Mouse (Mus musculus) monocyte, adult 2 months (primary cell): ENCODE data around the gene Pgap2.
A peak's percentile ranks its signal among the peaks of the same experiment; 100 is the strongest.

Experiments used
- DNase-seq, 2 experiments: peaks; one replicate each; pipeline ENCODE4 v3.0.0; 2022; ENCODE audit warnings: low spot score in 2 of 2, low read depth in 1 of 2

The Pgap2 gene

DNA sequence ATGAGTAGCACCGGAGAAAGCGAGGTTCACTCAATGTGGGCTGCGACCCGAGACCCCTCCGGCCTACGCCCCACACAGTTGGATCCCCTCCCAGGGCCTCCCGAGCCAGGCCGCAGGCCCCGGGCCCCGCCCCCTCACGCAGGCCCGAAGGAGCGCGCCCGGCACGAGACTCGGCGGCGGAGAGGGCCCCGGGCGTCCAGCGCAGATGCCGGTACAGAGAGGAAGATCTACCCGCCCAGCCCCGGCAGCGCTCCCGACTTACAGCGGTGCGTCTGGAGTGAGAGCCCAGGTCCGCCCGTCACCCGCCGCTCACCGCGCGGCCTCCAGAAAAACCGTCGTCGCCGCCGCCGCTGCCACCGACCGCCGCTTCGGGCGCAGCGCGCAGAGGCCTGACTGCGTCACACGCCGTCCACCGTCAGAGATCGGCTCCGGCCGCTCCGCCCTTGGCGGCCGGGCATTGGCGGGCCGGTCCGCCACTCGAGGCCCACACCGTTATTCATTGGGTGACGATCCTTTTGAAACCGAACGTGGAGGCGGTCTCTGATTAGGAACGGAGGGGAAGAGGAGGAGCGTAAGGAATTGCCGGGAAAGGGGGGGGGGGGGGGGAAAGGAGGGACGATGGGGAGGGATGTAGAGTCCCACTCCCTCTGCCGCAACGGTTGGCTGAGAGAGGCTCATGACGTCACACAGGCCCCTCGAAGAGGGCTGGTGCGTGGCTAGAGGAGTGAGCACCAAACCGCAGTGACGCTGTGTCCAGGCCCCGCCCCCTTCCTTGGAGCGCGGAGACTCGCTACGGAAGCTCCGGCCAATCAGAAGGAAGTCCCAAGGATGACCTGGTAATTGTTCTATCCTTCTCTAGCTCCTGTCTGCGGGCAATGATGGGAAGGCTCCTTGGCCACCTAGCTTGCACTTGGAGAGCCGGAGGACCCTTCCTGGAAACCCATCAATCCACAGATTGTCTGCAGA, at the start of gene Pgap2, which contains the start of gene Nup98:
Gene Pgap2 (plus strand): TSS at position 453 of the 966 bp plus-strand sequence.
Gene Nup98 (minus strand): TSS at position 421 of the 966 bp plus-strand sequence.
- DNase-seq, result peak; percentile 98

DNA sequence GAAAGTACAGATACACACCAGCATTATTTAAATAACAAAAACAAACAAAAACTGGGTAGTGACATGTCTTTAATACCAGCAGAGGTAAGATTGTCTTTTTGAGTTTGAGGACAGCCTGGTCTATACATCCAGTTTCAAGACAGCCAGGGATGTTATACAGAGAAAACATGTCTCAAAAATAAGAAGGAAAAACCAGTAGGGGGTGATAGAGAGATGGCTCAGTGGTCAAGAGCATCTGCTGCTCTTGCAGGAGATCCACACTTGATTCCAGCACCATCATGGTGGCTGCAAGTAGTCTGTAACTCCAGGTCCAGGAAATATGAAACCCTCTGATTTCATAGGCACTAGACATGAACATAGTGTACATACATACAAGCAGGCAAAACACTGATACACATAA, 39.7 kb upstream of the Pgap2 start:
- no peak for DNase-seq

GRCm38 (mm10) chr7:102183849-102184248, 26.2 kb upstream of the Pgap2 start:
- DNase-seq, result no peak

DNA sequence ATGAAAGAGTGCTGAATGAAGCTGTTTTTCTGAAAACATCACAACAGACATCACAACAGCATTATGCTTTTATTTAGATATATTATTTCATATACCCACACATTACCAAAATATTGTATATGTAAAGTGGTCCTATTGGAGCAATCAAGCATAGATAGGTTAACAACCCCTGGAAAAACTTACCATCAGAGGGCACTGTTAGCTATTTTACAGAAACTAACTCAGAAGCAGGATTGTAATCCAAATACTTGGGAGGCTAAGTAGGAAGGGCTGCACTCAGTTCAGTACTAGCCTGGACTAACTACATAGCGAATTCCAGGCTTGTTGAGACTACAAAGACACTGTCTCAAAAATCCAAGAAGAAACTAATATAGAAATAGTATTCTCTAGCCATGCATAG, 17.7 kb upstream of the Pgap2 start:
- DNase-seq, result no peak

GRCm38 (mm10) chr7:102200576-102200975, 9.4 kb upstream of the Pgap2 start:
- DNase-seq, result no peak

DNA sequence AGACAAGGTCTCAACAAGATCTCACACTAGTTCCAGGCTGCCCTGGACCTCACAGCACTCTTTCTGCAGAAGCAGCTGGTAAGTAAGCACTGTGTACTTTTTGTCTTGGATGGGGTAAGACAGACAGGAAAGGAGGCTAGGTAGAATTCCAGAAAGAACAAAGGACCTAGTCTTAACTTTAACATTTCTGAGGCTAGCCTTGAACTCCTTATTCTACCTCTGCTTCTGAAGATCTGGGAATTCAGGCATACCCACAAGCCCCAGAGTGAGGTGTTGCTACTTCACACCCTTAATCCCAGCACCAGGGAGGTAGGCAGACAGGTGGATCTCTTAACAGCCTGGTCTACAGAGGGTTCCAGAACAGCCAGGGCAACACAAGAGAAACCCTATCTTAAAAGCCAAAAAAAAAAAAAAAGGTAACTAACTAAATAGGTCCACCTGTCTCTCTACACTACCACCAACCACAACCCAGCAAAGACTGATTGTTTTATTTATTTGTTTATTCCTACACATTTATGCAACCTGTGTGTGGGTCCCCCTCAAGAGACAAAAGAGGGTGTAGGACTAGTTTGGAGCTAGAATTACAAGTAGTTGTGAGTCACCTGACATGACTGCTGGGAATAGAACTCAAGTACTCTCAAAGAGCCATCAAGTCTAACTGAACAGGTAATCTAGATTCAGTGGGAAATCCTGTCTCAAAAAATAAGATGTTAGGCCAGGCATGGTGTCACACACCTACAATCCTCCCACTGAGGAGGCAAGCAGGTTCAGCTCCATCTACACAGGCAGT, 8.8 kb upstream of the Pgap2 start:
- no peak for DNase-seq

DNA sequence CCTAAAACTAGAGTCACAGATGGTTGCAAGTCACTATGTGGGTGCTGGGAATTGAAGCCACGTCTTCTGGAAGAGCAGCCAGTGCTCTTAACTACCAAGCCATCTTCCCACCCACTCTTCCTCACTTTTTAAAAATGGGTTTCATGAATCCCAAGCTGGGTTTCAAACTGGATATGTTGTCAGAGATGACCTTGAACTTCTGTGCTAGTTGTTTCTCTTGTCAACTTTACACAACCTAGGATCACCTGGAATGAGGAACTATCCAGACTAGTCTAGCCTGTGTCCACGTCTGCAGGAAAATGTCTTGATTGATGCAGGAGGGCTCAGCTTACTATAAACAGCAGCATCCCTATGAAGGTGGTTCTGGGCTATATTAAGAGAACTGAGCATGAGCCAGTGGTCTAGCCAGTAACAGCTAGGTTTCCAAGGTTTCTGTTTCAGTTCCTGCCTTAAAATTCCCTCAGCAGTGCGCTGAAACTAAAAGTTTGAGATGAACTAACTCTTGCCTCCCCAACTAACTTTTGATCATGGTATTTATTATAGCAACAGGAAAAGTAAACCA, 5.6 kb upstream of the Pgap2 start:
- DNase-seq, result no peak

DNA sequence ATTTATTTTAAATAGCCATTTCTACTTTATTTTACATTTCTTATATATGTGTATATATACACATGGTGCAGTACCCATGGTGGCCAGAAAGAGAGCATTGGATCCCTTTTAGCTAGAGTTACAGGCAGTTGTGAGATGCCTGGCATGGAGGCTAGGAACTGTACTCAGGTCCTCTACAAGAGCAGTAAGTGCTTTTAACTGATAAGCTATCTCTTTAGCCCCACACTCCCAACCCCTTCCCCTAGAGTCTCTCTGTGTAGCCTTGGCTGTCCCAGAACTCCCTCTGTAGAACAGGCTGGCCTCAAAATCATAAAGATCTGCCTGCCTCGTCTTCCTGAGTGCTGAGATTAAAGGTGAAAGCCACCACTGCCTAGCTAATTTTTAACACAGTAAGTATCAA, 4.4 kb upstream of the Pgap2 start:
- DNase-seq, result no peak

DNA sequence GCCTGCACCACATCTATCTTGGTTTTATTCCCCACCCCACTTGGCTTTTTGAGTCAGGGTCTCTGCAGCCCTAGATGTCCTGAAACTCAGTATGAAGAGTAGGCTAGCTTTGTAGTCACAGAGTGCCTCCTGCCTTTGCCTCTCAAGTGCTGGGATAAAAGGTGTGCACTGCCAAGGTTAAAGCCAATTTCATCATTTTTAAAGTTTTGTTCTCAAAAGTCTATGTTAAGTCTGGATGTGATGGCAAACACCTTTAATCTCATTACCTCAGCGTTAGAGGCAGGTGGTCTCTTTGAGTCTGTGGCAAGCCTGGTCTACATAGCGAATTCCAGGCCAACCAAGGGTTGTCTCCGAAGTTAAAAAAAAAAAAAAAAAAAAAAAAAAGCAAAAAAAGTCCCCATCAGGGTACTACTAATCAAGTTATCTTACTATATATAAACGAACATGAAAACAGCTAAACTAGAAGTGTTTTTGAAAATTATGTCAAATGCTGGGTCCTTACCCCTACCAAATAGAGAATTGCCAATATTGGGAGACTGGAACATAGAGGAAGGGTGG, 1.1 kb upstream of the Pgap2 start:
- DNase-seq, result no peak

DNA sequence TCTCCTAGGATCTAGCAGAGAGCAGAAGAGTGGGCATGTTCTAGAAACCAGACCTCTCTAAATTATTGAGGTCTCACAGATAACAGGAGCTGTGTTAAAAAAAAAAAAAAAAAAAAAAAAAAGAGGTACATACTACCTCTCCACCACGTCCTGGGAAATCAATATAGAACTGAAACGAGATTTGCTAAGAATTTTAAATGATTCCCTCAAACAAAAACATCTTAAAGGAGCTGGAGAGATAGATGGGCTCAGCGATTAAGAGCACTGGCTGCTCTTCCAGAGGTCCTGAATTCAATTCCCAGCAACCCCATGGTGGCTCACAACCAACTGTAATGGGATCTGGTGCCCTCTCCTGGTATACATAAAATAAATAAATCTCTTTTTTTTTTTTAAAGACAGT, 1.1 kb downstream of the Pgap2 start:
- DNase-seq, result no peak

GRCm38 (mm10) chr7:102221899-102222298, 11.9 kb downstream of the Pgap2 start:
- no peak for DNase-seq

GRCm38 (mm10) chr7:102222336-102222735, 12.3 kb downstream of the Pgap2 start:
- DNase-seq, result no peak

DNA sequence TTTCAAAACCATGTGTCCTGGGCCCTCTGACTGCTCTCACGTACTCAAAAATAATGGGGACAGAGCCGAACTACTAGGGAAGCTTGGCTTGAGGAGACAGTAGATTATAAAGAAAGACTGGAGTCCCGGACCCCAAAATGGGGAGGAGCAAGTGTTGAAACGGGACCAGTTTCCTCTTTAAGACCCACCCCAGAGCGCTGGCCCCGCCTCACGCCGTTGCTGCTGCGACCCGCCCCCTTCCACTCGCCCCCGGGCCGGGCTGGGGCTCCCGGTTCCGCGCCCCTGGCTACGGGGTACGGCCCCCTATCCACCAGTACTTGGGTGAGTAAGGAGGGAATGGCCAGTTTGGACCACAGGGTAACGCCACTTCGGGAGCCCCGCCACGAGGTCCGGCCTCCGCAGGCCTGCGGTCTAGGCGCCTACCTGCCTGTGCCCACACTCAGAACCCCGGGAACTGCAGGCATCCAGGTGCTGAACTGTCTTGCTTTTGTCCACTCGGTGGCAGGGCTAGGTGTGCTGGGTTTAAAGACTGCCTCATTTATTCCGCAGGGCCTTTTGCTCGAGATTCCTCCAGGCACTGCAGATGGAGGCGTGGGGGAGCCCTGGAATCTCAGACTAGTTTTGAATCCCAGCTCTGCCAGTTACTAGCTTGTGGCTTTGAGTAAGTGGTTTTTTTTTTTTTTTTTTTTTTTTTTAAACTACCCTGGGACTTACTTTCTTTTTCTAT, 13.0 kb downstream of the Pgap2 start:
- DNase-seq, result no peak

- DNase-seq, result no peak
These were observed 14.1 kb downstream of the Pgap2 start for GRCm38 (mm10) chr7:102223883-102224738.

- no peak for DNase-seq
These were observed 16.0 kb downstream of the Pgap2 start for GRCm38 (mm10) chr7:102226051-102226450.

- DNase-seq, result no peak
These were observed 18.2 kb downstream of the Pgap2 start for GRCm38 (mm10) chr7:102228049-102228670.

- no peak for DNase-seq
These were observed 19.8 kb downstream of the Pgap2 start for GRCm38 (mm10) chr7:102229814-102230213.

GRCm38 (mm10) chr7:102233059-102233458, 23.1 kb downstream of the Pgap2 start:
- DNase-seq, result no peak

GRCm38 (mm10) chr7:102238686-102239286, 28.8 kb downstream of the Pgap2 start:
- no peak for DNase-seq
